Mouse (Mus musculus) naive thymus-derived CD4-positive, alpha-beta T cell, adult 2 months (primary cell): ENCODE data around the gene Adam15.

Experiments used
- DNase-seq: peaks from one replicate; pipeline ENCODE4 v3.0.0-alpha.2; 2011; ENCODE audit warnings: low read depth

Gene Adam15

DNA sequence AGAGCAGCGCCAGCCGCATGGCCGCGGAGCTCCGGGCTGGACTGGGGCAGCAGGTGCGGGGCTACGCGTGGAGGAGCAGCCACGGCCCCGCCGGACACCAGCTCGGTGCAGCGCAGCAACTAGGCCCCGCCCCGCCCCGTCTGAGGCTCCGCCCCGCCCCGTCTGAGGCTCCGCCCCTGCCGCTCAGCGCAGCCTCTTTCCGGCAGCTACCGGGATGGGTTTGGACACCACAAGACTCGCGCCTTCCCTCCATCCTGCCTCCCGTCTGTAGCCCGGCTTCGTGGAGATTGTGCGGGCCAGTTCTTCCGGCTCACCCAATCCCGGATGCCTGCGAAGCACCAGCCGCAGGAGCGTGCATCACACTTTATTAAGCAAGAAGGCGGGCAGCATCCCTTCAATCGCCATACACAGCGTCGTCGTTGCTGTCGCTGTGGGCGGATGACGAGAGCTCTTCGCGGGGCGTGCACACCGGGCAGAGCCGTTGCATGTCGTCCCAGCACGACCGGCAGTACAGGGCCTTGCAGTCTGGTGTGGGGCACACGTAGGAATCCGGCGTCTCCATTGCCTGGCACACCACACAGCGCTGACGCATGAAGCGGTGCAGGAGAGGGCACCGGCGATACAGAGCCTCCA lies at the start of gene Adam15:
Gene Adam15 (minus strand): TSS at position 128 of the 633 bp plus-strand sequence.
- peak; percentile 93 for DNase-seq

DNA sequence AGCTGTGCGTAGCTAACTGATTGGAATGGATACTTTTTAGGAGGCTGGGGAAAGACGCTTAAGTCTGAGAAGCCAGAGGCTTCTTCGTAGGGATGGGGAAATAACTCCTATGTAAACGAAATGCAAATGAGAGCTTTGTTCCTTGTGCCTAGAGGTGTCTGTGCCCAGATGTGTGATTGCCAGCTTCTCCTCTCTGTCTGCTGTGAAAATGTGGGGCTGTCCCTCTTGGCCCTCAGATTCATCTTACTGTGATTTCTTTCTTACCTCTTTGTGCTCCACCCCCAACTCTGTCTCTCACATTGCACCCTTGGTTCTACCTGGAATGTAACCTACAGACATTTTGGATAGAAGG lies 46.8 kb upstream of the Adam15 start:
- DNase-seq: no peak

DNA sequence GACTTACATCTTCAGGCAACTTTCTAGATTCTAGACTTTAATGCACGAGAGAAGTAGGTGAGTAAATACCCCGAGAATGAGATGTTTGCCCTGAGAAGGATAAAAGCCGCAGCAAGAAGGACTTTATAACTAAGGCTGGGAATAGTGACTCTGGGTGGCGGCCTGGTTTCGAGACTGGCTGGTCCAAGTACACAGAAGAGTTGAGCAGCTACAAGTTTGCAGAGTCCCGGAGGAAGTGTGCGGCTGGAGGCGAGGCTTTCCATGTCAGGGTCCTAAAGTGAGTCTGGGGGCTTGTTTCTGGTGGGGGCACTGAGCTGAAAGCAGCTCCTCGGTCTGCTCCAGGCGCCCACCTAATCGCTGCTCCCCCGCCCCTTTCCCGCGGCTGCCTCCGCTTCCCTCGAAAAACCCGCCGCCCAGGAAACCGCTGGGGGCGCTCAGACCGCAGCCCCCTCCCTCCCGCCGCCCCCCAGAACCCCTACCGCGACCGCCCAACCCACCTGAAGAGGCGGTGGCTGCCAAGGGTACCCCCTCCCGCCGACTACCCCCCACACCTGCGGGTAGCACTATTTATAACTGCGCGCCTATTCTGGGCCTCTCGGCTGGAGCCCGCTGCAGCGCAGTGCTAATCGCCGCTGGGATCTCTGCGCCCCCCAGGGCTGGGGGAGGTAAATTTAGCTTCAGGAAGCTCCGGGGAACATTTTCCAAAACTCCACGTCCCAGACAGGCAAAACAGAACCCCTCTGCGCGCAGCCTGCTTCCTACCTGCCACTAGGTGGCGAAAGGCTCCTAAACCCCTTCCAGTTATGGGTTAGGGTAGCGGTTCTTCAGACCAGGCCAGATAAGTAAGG lies 46.2 kb upstream of the Adam15 start:
- DNase-seq: peak; percentile 80

DNA sequence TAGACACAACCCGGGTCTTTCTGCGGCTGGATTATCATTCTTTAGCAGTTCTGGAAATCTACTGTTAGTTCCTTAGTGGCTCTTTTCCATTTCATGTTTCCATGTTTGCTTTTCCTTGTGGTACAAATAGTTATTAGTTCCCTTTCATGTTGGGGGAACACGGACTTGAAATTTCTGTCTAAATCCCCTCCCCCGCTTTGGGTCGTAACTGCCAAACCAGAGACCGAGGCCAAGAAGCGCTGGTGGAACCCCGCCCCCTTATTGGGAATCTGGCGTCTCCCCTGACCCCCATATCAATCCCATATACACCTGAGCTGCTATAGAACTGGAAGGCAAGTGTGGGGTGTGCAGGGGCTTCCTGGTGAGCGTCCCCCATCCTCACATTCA lies 45.6 kb upstream of the Adam15 start:
- DNase-seq: no peak

GRCm38 (mm10) chr3:89394894-89395256 lies 45.1 kb upstream of the Adam15 start:
- no peak for DNase-seq

DNA sequence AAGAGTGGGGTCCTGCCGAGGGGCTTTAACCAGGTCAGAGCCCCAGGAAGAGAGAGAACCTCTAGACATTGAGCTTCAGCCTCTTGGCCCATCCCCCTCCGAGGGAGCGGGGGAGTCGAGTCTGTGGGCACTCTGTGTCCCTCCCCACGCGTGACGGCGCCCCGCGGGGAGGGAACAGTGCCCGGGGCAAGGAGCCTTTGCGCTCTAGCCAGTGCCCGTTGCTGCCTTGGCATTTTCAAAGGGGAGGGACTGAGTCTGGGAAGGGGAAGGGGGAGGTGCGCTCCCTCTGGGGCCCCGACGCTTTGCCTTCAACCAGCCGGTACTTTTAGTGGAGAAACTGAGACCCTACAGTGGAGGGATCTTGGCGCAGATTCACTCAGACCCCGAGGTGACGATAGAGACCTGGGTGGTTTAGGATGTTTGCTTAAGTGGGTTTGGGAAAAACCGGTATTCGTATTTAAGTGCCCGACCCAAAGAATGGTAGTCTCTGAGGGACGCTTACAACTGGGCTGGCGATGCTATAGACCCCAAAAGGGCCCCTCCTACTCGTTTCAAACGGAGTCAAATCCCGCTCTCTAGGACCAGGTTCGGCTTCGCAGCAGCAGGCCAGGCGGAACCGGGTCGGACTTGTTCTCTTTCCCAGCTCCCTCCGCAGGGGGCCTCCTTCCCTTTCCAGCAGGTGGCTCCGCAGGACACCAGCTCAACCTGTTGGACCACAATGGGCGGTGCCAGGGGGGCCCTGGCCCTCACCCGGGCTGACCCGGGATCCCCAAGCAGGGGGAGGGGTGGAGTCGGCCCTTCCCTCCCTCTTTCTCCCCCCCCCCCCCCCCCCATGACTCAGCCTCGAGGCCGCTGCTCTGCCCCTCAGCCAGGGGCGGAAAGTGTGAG lies 44.5 kb upstream of the Adam15 start, which contains the start of gene Zbtb7b:
Gene Zbtb7b (minus strand): TSS at position 771 of the 888 bp plus-strand sequence.
- peak; percentile 72 for DNase-seq

- DNase-seq: peak; percentile 93
Measured at GRCm38 (mm10) chr3:89393605-89394004, 43.8 kb upstream of the Adam15 start.

GRCm38 (mm10) chr3:89392871-89393311 lies 43.1 kb upstream of the Adam15 start:
- peak; percentile 55 for DNase-seq

DNA sequence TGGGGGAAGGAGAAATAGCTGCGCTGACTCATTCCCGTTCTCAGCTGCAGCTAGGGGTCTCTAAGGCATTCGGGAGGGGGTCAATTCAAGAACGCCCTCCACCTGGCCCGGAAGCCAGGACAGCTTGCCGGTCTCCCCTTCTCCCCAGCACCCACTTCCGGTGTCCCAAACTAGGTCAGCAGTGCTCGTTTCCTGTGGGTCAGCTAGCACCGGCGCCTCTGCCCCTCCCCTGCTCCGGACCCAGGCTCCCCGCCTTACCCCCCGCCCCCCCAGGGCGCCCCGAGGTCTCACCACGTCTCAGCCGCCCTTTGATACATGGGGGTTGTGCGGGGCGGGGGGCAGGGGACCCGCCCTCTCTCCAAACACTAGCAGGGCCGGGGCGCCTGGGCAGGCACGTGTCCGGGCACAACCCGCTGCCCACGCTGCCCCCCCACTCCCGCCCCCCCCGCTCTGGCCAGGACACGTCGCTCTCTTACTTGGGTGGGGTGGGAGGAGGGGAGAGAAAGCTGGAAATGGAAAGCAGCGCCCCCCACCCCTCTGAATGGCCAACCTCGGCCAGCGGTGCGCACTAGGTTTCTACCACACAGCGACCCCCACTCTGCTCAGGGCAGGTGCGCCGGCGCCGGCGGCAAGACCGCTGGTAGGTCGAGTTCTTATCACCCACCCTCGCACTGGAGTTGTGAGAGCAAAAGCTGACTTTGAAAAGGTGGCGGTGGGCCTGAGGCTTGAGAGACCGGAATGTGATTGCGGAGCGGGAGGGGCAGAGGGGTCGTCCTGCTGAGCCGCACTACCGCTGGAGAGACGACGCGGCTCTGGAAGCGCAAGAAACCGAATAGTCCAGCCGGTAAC lies 42.1 kb upstream of the Adam15 start:
- peak; percentile 46 for DNase-seq

DNA sequence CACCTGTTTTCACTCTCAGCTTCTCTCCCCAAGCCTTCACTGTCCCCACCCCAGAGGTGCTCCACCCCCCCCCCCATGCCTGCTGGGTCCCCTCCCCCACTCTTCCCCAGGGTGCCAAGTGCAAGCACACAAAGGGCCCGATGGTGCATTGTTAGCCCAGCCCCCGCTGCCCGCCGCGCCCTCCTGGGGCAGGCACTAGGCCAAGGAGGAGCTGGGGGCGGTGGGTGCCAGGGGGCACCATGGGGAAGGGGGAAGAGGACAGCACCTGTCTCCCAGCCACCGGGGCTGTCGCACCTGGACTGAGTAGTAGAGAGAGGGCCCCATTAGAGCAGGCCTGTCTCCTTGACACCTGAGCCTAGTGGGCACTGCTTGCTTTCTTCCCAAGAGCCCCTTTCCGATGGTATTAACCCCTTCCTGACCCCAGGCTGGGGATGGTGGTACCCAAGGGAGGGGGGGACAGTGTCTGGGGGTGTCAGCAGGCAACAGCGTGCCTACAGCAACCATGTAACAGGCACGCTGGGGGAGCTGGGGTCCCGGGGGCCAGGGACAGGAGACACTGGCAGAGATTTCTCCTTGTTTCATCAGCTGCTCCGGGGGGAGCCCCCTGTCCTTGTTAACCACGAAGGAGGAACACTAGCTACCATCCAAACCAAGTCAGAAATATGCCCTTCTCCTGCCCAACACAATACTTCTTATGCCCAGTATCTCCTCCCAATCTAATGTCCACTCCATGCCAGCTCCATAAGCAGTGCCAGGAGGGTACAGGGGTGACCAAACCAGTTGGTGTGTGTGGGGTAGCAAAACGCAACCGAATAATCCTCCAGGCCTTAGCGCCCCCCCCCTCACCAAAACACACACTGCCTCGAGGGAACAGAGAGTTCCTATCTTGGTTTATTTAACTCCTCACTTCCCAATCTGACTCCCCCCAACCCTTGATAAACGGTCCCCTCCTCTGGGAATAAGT lies 41.2 kb upstream of the Adam15 start:
- peak; percentile 64 for DNase-seq

DNA sequence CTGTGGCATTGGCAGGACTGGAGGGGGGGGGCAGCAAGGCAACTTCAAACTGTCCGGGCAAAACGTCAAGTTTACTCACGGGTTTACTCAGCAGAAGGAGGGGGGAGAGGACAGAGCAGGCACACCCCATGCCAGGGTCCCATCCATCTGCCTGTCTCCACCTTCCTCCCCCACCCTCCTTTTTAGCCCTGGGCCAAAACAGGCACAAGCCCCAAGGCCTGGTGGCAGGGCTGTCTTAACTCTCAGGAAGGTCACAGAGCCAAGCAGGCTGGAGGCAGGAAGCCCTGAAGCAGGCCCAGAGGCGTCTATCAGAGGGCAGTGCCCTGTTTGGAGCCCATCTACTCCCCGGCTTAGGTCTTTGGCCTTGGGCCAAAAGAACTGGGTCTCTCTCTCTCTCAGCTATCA lies 40.3 kb upstream of the Adam15 start:
- no peak for DNase-seq

DNA sequence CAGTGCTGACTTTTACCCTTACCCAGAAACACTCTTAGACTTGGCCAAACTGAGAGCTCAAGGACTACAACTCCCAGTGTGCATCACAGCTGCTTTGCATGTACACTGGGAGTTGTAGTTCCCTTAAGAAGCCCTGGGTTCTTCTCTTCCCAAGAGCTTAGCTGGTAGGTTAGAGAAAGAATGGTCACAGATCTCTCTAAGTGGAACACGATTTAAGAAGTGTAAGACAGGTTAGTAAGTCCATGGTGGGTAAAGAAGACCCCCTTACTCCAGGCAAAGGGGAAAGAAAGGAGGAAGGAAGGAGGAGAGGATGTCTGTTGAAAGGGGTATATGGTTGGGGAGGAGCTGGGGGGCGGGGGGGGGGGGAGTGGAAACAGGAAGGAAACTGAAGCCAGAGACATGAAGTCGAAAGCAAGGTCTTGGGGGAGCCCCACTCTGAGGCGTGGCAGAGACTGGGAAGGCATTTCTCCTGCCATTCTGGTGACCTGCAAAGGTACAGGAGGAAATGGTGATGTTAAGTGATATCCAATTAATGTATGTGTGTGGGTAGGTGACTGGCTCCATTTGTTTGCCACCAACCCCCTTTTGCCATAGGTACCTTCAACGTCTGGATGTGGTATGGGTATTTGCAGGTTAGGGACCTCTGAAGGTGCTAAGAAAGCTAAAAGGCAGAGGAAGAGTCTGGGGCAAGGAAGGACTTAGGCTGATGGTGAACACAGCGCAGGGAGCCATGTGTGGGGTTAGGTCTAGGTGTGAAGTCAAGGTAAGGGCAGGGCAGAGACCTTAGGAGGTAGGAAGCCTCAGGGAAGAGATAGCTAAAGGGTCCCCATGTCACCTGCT lies 39.3 kb upstream of the Adam15 start:
- DNase-seq: peak; percentile 88

- peak; percentile 35 for DNase-seq
Measured at GRCm38 (mm10) chr3:89388134-89388881, 38.5 kb upstream of the Adam15 start.

GRCm38 (mm10) chr3:89387632-89388031 lies 37.8 kb upstream of the Adam15 start:
- peak; percentile 41 for DNase-seq

- DNase-seq: peak; percentile 74
Measured at GRCm38 (mm10) chr3:89386438-89387420, 36.9 kb upstream of the Adam15 start.

DNA sequence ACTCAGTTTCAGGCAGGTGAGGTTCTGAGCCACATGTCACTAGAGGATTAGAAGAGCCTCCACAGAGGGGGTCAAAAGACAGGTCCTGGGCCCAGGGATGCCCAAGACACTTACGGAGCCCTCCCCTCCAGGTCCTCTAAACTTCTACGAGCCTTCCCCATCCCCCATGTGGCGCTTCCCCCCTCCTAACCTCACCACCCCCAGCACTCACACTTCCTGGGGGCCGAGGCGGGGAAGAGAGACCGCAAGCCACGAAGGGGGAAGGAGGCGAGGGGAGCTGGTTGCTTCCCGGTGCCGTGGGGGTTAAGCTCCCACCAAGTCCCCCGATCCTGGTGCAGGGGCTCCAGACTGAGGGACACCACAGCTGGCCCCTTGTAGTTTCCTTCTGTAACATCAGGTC lies 35.7 kb upstream of the Adam15 start:
- peak; percentile 52 for DNase-seq

- DNase-seq: peak; percentile 27
Measured at GRCm38 (mm10) chr3:89384331-89385076, 34.7 kb upstream of the Adam15 start.
